Mouse (Mus musculus): ENCODE data around the gene Mlxipl.

- TF ChIP-seq POLR2A (IDR thresholded peaks at IDR 0.05; ENCODE audit: insufficient read depth, low read depth, low read length) (no peak), CTCF (IDR thresholded peaks at IDR 0.05) (no peak)
Measured at GRCm38 (mm10) chr5:135161650-135162049, 72.0 kb downstream of the Mlxipl start.
